Mouse (Mus musculus): ENCODE results near the gene Gm39115. TPM values are rescaled to one million over a fixed set of nuclear protein-coding genes. Genes with fewer than 3 reads are reported as not detected.
A peak's percentile ranks its signal among the peaks of the same experiment; 100 is the strongest.
"Not testable (repeated sequence)": the region's sequence is repeated elsewhere in the genome, so short reads cannot be mapped to it uniquely, and the experiment has no call there.

Gene Gm39115
- total RNA-seq (2014; rRNA removed; ENCODE audit: low replicate concordance) (not detected in 2 replicates), polyA plus RNA-seq (2015; fragmentation: Nextera tagmentation; extraction: Ambion mirVana) (not detected in 2 replicates)

GRCm38 (mm10) chr7:142135934-142136333 lies at the start of gene Gm39115:
Gm39115 (minus strand) TSS chr7:142136034.
- H3K27ac ChIP-seq (ENCODE audit: low read depth); H3K4me2 ChIP-seq (ENCODE audit: low read depth, low read length): not testable (repeated sequence)
- WGBS: 57% methylated on average over 2 of the region's 2 CpGs

GRCm38 (mm10) chr7:142181021-142181420 lies 45.2 kb upstream of the Gm39115 start:
- DNase-seq (ENCODE audit: low spot score) (no peak), ATAC-seq (ENCODE audit: insufficient read depth, low read depth) (no peak)
- H3K27me3 ChIP-seq (ENCODE audit: control insufficient read depth, insufficient read depth, low read length): no peaks in the 10 kb centered on the region
- H3K4me3 ChIP-seq (ENCODE audit: low read depth, low read length): no peak overlapping the region
- H3K4me1 ChIP-seq (ENCODE audit: control insufficient read depth, insufficient read depth): no peaks in the 10 kb centered on the region
- H3K4me2 ChIP-seq (ENCODE audit: low read depth, low read length): no peak overlapping the region
- no peaks in the 10 kb centered on the region for H3K9me3 ChIP-seq (replicated peaks; ENCODE audit: control insufficient read depth, low read length)
- H3K9ac ChIP-seq (replicated peaks; ENCODE audit: low read depth, low read length): no peak overlapping the region
- no peak overlapping the region for H3K27ac ChIP-seq (ENCODE audit: low read depth)
- WGBS: 41% methylated on average over 1 of the region's 1 CpGs
- no peak for TF ChIP-seq CTCF (IDR thresholded peaks at IDR 0.05; ENCODE audit: low read depth)
- TF ChIP-seq EP300 (IDR thresholded peaks at IDR 0.05; ENCODE audit: low read depth): no peak
- no peaks in the 10 kb centered on the region for H3K36me3 ChIP-seq (replicated peaks; ENCODE audit: control insufficient read depth, insufficient read depth, low read length)

More at GRCm38 (mm10) chr7:142135934-142136333, at the start of gene Gm39115:
- not testable (repeated sequence) for DNase-seq (ENCODE audit: low spot score); H3K9me3 ChIP-seq (replicated peaks; ENCODE audit: control insufficient read depth, low read length); H3K27me3 ChIP-seq (ENCODE audit: control insufficient read depth, insufficient read depth, low read length); H3K36me3 ChIP-seq (replicated peaks; ENCODE audit: control insufficient read depth, insufficient read depth, low read length); H3K4me3 ChIP-seq (ENCODE audit: low read depth, low read length); H3K9ac ChIP-seq (replicated peaks; ENCODE audit: low read depth, low read length); H3K4me1 ChIP-seq (ENCODE audit: control insufficient read depth, insufficient read depth); ATAC-seq (ENCODE audit: insufficient read depth, low read depth)

DNA sequence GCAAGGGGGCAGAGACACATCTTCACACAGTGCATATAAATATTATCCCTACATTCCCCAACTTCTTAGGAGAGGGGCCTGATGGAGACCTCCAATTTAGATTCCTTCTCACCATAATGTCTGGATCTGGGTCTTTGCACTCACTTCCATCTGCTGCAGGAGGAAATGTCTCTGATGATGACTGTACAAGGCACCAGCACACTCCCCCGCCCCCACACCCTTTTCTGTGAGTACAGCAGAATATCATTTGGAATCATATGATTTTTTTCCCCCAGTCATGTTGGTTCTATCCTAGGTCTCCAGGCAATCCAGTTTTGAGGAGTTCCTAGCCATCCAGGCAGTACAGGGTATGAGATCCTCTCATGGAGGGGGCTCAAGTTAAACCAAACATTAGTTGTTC lies 42.9 kb upstream of the Gm39115 start:
- DNase-seq (ENCODE audit: low spot score) (no peak), ATAC-seq (ENCODE audit: insufficient read depth, low read depth) (no peak)
- no peaks in the 10 kb centered on the region for H3K4me1 ChIP-seq (ENCODE audit: control insufficient read depth, insufficient read depth)
- no peak overlapping the region for H3K9ac ChIP-seq (replicated peaks; ENCODE audit: low read depth, low read length)
- H3K36me3 ChIP-seq (replicated peaks; ENCODE audit: control insufficient read depth, insufficient read depth, low read length): no peaks in the 10 kb centered on the region
- no peaks in the 10 kb centered on the region for H3K9me3 ChIP-seq (replicated peaks; ENCODE audit: control insufficient read depth, low read length)
- TF ChIP-seq EP300 (IDR thresholded peaks at IDR 0.05; ENCODE audit: low read depth) (no peak), CTCF (IDR thresholded peaks at IDR 0.05; ENCODE audit: low read depth) (no peak)
- no peaks in the 10 kb centered on the region for H3K27me3 ChIP-seq (ENCODE audit: control insufficient read depth, insufficient read depth, low read length)
- H3K4me3 ChIP-seq (ENCODE audit: low read depth, low read length): no peak overlapping the region
- H3K4me2 ChIP-seq (ENCODE audit: low read depth, low read length): no peak overlapping the region
- WGBS: 50% methylated on average over 1 of the region's 1 CpGs
- H3K27ac ChIP-seq (ENCODE audit: low read depth): no peak overlapping the region

DNA sequence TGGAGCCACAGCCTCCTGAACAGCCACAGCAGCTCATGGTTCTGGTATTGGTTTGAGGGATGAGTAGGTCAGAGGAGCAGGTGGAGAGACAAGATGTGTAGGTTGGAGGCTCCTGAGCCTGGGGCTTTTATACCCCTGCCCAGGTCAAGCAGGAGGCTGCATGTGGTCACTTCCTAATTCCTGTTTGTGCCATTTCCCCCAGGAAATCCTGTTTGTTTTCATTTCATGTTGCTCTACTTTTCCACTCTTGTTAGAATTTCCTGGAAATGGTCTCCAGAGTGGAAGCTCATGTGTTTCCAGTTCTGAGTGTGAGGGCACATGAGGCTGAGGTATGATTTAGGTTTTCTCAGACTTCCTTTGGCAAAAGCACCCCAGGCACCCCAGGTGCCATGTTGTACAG lies 40.1 kb upstream of the Gm39115 start, which contains the start of gene Krtap5-2:
TSS of gene Krtap5-2 (minus strand) at position 101 of the 400 bp plus-strand sequence.
- H3K4me3 ChIP-seq (ENCODE audit: low read depth, low read length); DNase-seq (ENCODE audit: low spot score); ATAC-seq (ENCODE audit: insufficient read depth, low read depth); H3K27ac ChIP-seq (ENCODE audit: low read depth); H3K4me2 ChIP-seq (ENCODE audit: low read depth, low read length); H3K4me1 ChIP-seq (ENCODE audit: control insufficient read depth, insufficient read depth); H3K36me3 ChIP-seq (replicated peaks; ENCODE audit: control insufficient read depth, insufficient read depth, low read length); H3K27me3 ChIP-seq (ENCODE audit: control insufficient read depth, insufficient read depth, low read length); H3K9me3 ChIP-seq (replicated peaks; ENCODE audit: control insufficient read depth, low read length); H3K9ac ChIP-seq (replicated peaks; ENCODE audit: low read depth, low read length): not testable (repeated sequence)

DNA sequence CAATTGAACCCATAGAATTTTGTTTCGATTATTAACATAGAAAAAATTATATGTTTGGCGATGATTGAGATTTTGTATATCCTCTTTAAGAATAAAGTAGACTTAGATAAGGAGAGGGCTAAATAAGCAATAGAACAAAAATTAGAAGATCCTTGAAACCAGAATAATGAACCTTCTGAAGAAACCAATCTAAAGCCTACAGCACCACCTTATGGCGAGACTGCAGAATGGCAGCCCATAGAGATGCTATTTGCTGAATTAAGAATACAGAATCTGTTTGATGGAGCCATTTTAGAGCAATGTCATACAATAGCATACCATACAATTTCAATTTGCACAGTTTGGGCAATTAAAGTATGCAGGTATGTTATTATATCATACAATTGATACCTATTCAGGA lies 34.0 kb upstream of the Gm39115 start:
- no peak overlapping the region for H3K9ac ChIP-seq (replicated peaks; ENCODE audit: low read depth, low read length)
- no peaks in the 10 kb centered on the region for H3K27me3 ChIP-seq (ENCODE audit: control insufficient read depth, insufficient read depth, low read length)
- H3K4me3 ChIP-seq (ENCODE audit: low read depth, low read length): no peak overlapping the region
- TF ChIP-seq EP300 (IDR thresholded peaks at IDR 0.05; ENCODE audit: low read depth) (no peak), CTCF (IDR thresholded peaks at IDR 0.05; ENCODE audit: low read depth) (peak; percentile 67)
- no peaks in the 10 kb centered on the region for H3K4me1 ChIP-seq (ENCODE audit: control insufficient read depth, insufficient read depth)
- 45% methylated on average over 3 of the region's 3 CpGs for WGBS
- no peaks in the 10 kb centered on the region for H3K9me3 ChIP-seq (replicated peaks; ENCODE audit: control insufficient read depth, low read length)
- DNase-seq (ENCODE audit: low spot score): peak; percentile 13
- no peak for ATAC-seq (ENCODE audit: insufficient read depth, low read depth)
- H3K4me2 ChIP-seq (ENCODE audit: low read depth, low read length): no peak overlapping the region
- H3K36me3 ChIP-seq (replicated peaks; ENCODE audit: control insufficient read depth, insufficient read depth, low read length): no peaks in the 10 kb centered on the region
- no peak overlapping the region for H3K27ac ChIP-seq (ENCODE audit: low read depth)

DNA sequence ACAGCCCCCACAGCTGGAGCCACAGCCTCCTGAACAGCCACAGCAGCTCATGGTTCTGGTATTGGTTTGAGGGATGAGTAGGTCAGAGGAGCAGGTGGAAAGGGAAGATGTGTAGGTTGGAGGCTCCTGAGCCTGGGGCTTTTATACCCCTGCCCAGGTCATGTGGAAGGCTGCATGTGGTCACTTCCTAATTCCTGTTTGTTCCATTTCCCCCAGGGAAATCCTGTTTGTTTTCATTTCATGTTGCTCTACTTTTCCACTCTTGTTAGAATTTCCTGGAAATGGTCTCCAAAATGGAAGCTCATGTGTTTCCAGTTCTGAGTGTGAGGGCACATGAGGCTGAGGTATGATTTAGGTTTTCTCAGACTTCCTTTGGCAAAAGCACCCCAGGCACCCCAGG lies 29.8 kb upstream of the Gm39115 start, which contains the start of gene Gm4553:
TSS of gene Gm4553 (minus strand) at position 101 of the 400 bp plus-strand sequence.
- DNase-seq (ENCODE audit: low spot score); ATAC-seq (ENCODE audit: insufficient read depth, low read depth); H3K9me3 ChIP-seq (replicated peaks; ENCODE audit: control insufficient read depth, low read length); H3K27me3 ChIP-seq (ENCODE audit: control insufficient read depth, insufficient read depth, low read length); H3K36me3 ChIP-seq (replicated peaks; ENCODE audit: control insufficient read depth, insufficient read depth, low read length); H3K4me3 ChIP-seq (ENCODE audit: low read depth, low read length); H3K4me2 ChIP-seq (ENCODE audit: low read depth, low read length); H3K27ac ChIP-seq (ENCODE audit: low read depth); H3K4me1 ChIP-seq (ENCODE audit: control insufficient read depth, insufficient read depth); H3K9ac ChIP-seq (replicated peaks; ENCODE audit: low read depth, low read length): not testable (repeated sequence)

All from heart, postnatal 0 days (tissue).